ENCODE assay signal across 8 mouse cellular contexts in genomic region chr9:113811957-113812670, GRCm38 (mm10).
DNase-seq lines count a peak whose midpoint lies in the region; ATAC-seq lines count a peak whose summit lies in the region.

No protein-coding gene starts in this region.

- H3K27me3 ChIP-seq in embryonic facial prominence, embryonic 11.5 days (ENCODE audit: control insufficient read depth, insufficient read depth, low read length), result no peaks in the 10 kb centered on the region
- no peaks in the 10 kb centered on the region for H3K27me3 ChIP-seq in hindbrain, embryonic 11.5 days (ENCODE audit: control insufficient read depth, insufficient read depth, low read length)

- H3K9me3 ChIP-seq in embryonic facial prominence, embryonic 11.5 days (replicated peaks; ENCODE audit: control insufficient read depth, low read length), result no peaks in the 10 kb centered on the region
- H3K9me3 ChIP-seq in hindbrain, embryonic 11.5 days (ENCODE audit: control insufficient read depth, low read length), result no peaks in the 10 kb centered on the region

- H3K9ac ChIP-seq in embryonic facial prominence, embryonic 11.5 days (replicated peaks; ENCODE audit: low read length), result peak overlapping the region; percentile 37; the same call in 1 of the 2 replicates
- H3K9ac ChIP-seq in hindbrain, embryonic 11.5 days (ENCODE audit: low read depth, low read length), result 0 out of 2 replicates have a peak overlapping the region, but pooled peaks have one; percentile 11

- no peak overlapping the region; the same call in 1 of the 2 replicates for H3K27ac ChIP-seq in embryonic facial prominence, embryonic 11.5 days (replicated peaks; ENCODE audit: low read depth, low read length)
- H3K27ac ChIP-seq in hindbrain, embryonic 11.5 days (ENCODE audit: low read depth, low read length), result peak overlapping the region; percentile 58

- peak overlapping the region; percentile 27 for H3K4me2 ChIP-seq in embryonic facial prominence, embryonic 11.5 days (ENCODE audit: low read depth, low read length)
- peak overlapping the region; percentile 23; the same call in 1 of the 2 replicates for H3K4me2 ChIP-seq in hindbrain, embryonic 11.5 days (replicated peaks; ENCODE audit: low read depth, low read length)

- peak; percentile 10 to 11 for DNase-seq in spleen, postnatal 36 days (ENCODE audit: low spot score in 2 of 2)
- no peak for DNase-seq in spleen, postnatal 4 days (ENCODE audit: low spot score in 2 of 2)
- DNase-seq in embryonic facial prominence, embryonic 11.5 days (ENCODE audit: low spot score), result peak; percentile 54
- peak; percentile 44 for DNase-seq in hindbrain, embryonic 11.5 days (ENCODE audit: low spot score)
- peak; percentile 49 to 78 for DNase-seq in left cerebral cortex, postnatal 10 days (ENCODE audit: extremely low spot score in 1 of 2, low spot score in 2 of 2)
- peak; percentile 36 to 43 for DNase-seq in natural killer cell, adult 2 months (ENCODE audit: low spot score in 2 of 2)
- DNase-seq in thymus, postnatal 14 days, result peak; percentile 53
- no peak for DNase-seq in ovary, postnatal 10 days (ENCODE audit: low spot score)

- intact Hi-C loops in left cerebral cortex, postnatal 10 days (cut with DNase I), result no loop called here

- H3K4me1 ChIP-seq in embryonic facial prominence, embryonic 11.5 days (ENCODE audit: control insufficient read depth, insufficient read depth, low read length), result no peaks in the 10 kb centered on the region
- H3K4me1 ChIP-seq in hindbrain, embryonic 11.5 days (replicated peaks; ENCODE audit: control insufficient read depth, insufficient read depth, low read length), result no peaks in the 10 kb centered on the region

- no peaks in the 10 kb centered on the region for H3K36me3 ChIP-seq in embryonic facial prominence, embryonic 11.5 days (replicated peaks; ENCODE audit: control insufficient read depth, insufficient read depth, low read depth, low read length)
- H3K36me3 ChIP-seq in hindbrain, embryonic 11.5 days (ENCODE audit: control insufficient read depth, insufficient read depth, low read length), result no peaks in the 10 kb centered on the region

- H3K4me3 ChIP-seq in embryonic facial prominence, embryonic 11.5 days (ENCODE audit: low read depth, low read length), result peak overlapping the region; percentile 19
- H3K4me3 ChIP-seq in hindbrain, embryonic 11.5 days (ENCODE audit: low read depth, low read length), result peak overlapping the region; percentile 21

- 33% methylated on average over 9 of the region's 9 CpGs for WGBS in embryonic facial prominence, embryonic 11.5 days
- WGBS in hindbrain, embryonic 11.5 days, result 47% methylated on average over 9 of the region's 9 CpGs

- ATAC-seq in embryonic facial prominence, embryonic 11.5 days (replicated peaks; ENCODE audit: insufficient number of reproducible peaks, low FRiP score, low TSS enrichment, low read depth), result peak; percentile 85
- ATAC-seq in hindbrain, embryonic 11.5 days (ENCODE audit: low FRiP score), result peak; percentile 72

Comparison
In these comparisons a context has a peak if more than half of its experiments do, and no peak if none do; other contexts are left out.
1. DNase-seq: peak in spleen, postnatal 36 days (2 of 2), embryonic facial prominence, embryonic 11.5 days (single experiment), hindbrain, embryonic 11.5 days (single experiment), left cerebral cortex, postnatal 10 days (2 of 2), natural killer cell, adult 2 months (2 of 2) and thymus, postnatal 14 days (single experiment); none in spleen, postnatal 4 days (0 of 2) and ovary, postnatal 10 days (single experiment).